Mouse (Mus musculus) MEL (cell line): Measurements from ENCODE around the gene Lamp1. TPM values are rescaled to one million over a fixed set of nuclear protein-coding genes. Genes with fewer than 3 reads are reported as not detected.

Experiments
- DNase-seq: peaks from one replicate; pipeline ENCODE4 v3.0.0; 2011; ENCODE audit warnings: low read depth, low spot score
- H3K27ac ChIP-seq: 2 replicates; pipeline ENCODE4 v1.5.1; 2012; ENCODE audit warnings: low read depth, mild to moderate bottlenecking, control low read depth, low read length, moderate library complexity; ENCODE audit not compliant: control insufficient read depth
- H3K27me3 ChIP-seq, 2 experiments: fragments of 150-350 bp in 1 of 2; sonication (generic) in 1 of 2; 2 replicates each; pipeline ENCODE4 v1.6.1; 2012; ENCODE audit warnings: low read length in 2 of 2, mild to moderate bottlenecking in 2 of 2, improper control_type of control experiment in 1 of 2, moderate library complexity in 1 of 2; ENCODE audit not compliant: insufficient read depth in 2 of 2, control insufficient read depth in 1 of 2
- H3K36me3 ChIP-seq, 2 experiments: 2 replicates each; pipeline ENCODE4 v1.6.1; 2012 to 2014; ENCODE audit warnings: low read length in 2 of 2, improper control_type of control experiment in 1 of 2, inconsistent platforms in 1 of 2, mild to moderate bottlenecking in 1 of 2; ENCODE audit not compliant: insufficient read depth in 2 of 2, control insufficient read depth in 1 of 2
- H3K4me1 ChIP-seq, 2 experiments: fragments of 150-350 bp in 1 of 2; sonication (generic) in 1 of 2; 2 replicates each; pipeline ENCODE4 v1.6.1; 2012; ENCODE audit warnings: low read length in 2 of 2, improper control_type of control experiment in 1 of 2, mild to moderate bottlenecking in 1 of 2; ENCODE audit not compliant: insufficient read depth in 2 of 2, control insufficient read depth in 1 of 2
- H3K4me3 ChIP-seq, 2 experiments: fragments of 150-350 bp in 1 of 2; sonication (generic) in 1 of 2; 2 replicates each; pipeline ENCODE4 v1.5.1; 2012; ENCODE audit warnings: low read depth in 2 of 2, low read length in 2 of 2, mild to moderate bottlenecking in 2 of 2, moderate library complexity in 2 of 2, control low read depth in 1 of 2, improper control_type of control experiment in 1 of 2; ENCODE audit not compliant: control insufficient read depth in 1 of 2, insufficient read depth in 1 of 2
- H3K79me2 ChIP-seq: 2 replicates; pipeline ENCODE4 v1.6.1; 2012; ENCODE audit warnings: mild to moderate bottlenecking, low read length, moderate library complexity; ENCODE audit not compliant: control insufficient read depth, poor library complexity, insufficient read depth
- H3K9ac ChIP-seq: 2 replicates; pipeline ENCODE4 v1.6.1; 2012; ENCODE audit warnings: low read depth, mild to moderate bottlenecking, control low read depth, low read length, moderate library complexity; ENCODE audit not compliant: control insufficient read depth, poor library complexity, severe bottlenecking
- H3K9me3 ChIP-seq: fragments of 150-350 bp; sonication (generic); replicated peaks from 2 replicates; pipeline ENCODE4 v1.6.1; 2012; ENCODE audit warnings: mild to moderate bottlenecking, low read length, improper control_type of control experiment, moderate library complexity; ENCODE audit not compliant: insufficient read depth
- BHLHE40 ChIP-seq: IDR thresholded peaks from 2 replicates; pipeline ENCODE4 v1.6.1; 2012; ENCODE audit warnings: low read depth, mild to moderate bottlenecking, inconsistent platforms, low read length, improper control_type of control experiment, borderline replicate concordance
- CHD1 ChIP-seq: IDR thresholded peaks from 2 replicates; pipeline ENCODE4 v1.6.1; 2012; ENCODE audit warnings: low read depth, mild to moderate bottlenecking, inconsistent platforms, low read length, improper control_type of control experiment
- CTCF ChIP-seq, 3 experiments: IDR thresholded peaks in 2 of 3; conservative IDR thresholded peaks in 1 of 3; 2 replicates each; pipeline ENCODE4 v1.5.1; 2011 to 2012; ENCODE audit warnings: low read length in 3 of 3, low read depth in 2 of 3, mild to moderate bottlenecking in 2 of 3, improper control_type of control experiment in 1 of 3, inconsistent platforms in 1 of 3, mixed read lengths in 1 of 3, moderate library complexity in 1 of 3; ENCODE audit not compliant: control insufficient read depth in 1 of 3, insufficient read depth in 1 of 3, poor library complexity in 1 of 3, severe bottlenecking in 1 of 3
- E2F4 ChIP-seq: IDR thresholded peaks from 2 replicates; pipeline ENCODE4 v1.6.1; 2011; ENCODE audit warnings: low read depth, low read length, improper control_type of control experiment, borderline replicate concordance
- GATA1 ChIP-seq: IDR thresholded peaks from 2 replicates; pipeline ENCODE4 v1.6.1; 2011; ENCODE audit warnings: low read depth, low read length, improper control_type of control experiment
- HCFC1 ChIP-seq: IDR thresholded peaks from 2 replicates; pipeline ENCODE4 v1.6.1; 2012; ENCODE audit warnings: low read depth, mild to moderate bottlenecking, inconsistent platforms, low read length, improper control_type of control experiment, moderate library complexity
- JUND ChIP-seq: IDR thresholded peaks from 2 replicates; pipeline ENCODE4 v1.6.1; 2011; ENCODE audit warnings: low read depth, mild to moderate bottlenecking, improper control_type of control experiment, low read length
- MXI1 ChIP-seq: IDR thresholded peaks from 2 replicates; pipeline ENCODE4 v1.6.1; 2011; ENCODE audit warnings: mild to moderate bottlenecking, low read depth, low read length, improper control_type of control experiment
- MYB ChIP-seq: IDR thresholded peaks from 2 replicates; pipeline ENCODE4 v1.6.1; 2011; ENCODE audit warnings: mild to moderate bottlenecking, low read depth, low read length, improper control_type of control experiment
- MYC ChIP-seq: IDR thresholded peaks from 2 replicates; pipeline ENCODE4 v1.6.1; 2011; ENCODE audit warnings: low read depth, mild to moderate bottlenecking, low read length, improper control_type of control experiment, moderate library complexity
- NELFE ChIP-seq: IDR thresholded peaks from 2 replicates; pipeline ENCODE4 v1.6.1; 2011; ENCODE audit warnings: low read depth, low read length, improper control_type of control experiment
- POLR2A ChIP-seq, 2 experiments: IDR thresholded peaks; 2 replicates each; pipeline ENCODE4 v1.6.1; 2011 to 2012; ENCODE audit warnings: low read length in 2 of 2, mild to moderate bottlenecking in 2 of 2, control low read depth in 1 of 2, improper control_type of control experiment in 1 of 2, low read depth in 1 of 2, moderate library complexity in 1 of 2; ENCODE audit not compliant: control insufficient read depth in 1 of 2, insufficient read depth in 1 of 2, poor library complexity in 1 of 2
- RCOR1 ChIP-seq: IDR thresholded peaks from 2 replicates; pipeline ENCODE4 v1.6.1; 2012; ENCODE audit warnings: low read depth, mild to moderate bottlenecking, inconsistent platforms, low read length, improper control_type of control experiment
- SIN3A ChIP-seq: IDR thresholded peaks from 2 replicates; pipeline ENCODE4 v1.6.1; 2012; ENCODE audit warnings: low read length, improper control_type of control experiment, inconsistent platforms
- SMC3 ChIP-seq: IDR thresholded peaks from 2 replicates; pipeline ENCODE4 v1.6.1; 2011; ENCODE audit warnings: low read depth, low read length, improper control_type of control experiment
- USF1 ChIP-seq: IDR thresholded peaks from 2 replicates; pipeline ENCODE4 v1.6.1; 2014; ENCODE audit warnings: low read depth, mild to moderate bottlenecking, inconsistent platforms, low read length, improper control_type of control experiment, moderate library complexity
- USF2 ChIP-seq, 2 experiments: IDR thresholded peaks; 2 replicates each; pipeline ENCODE4 v1.6.1; 2011 to 2012; ENCODE audit warnings: improper control_type of control experiment in 2 of 2, low read length in 2 of 2, borderline replicate concordance in 1 of 2, inconsistent platforms in 1 of 2, low read depth in 1 of 2, mild to moderate bottlenecking in 1 of 2; ENCODE audit not compliant: insufficient read depth in 1 of 2
- ZC3H11A ChIP-seq: IDR thresholded peaks from 2 replicates; pipeline ENCODE4 v1.6.1; 2012; ENCODE audit warnings: low read depth, mild to moderate bottlenecking, inconsistent platforms, low read length, improper control_type of control experiment
- ZMIZ1 ChIP-seq: IDR thresholded peaks from 2 replicates; pipeline ENCODE4 v1.6.1; 2012; ENCODE audit warnings: low read depth, mild to moderate bottlenecking, inconsistent platforms, low read length, improper control_type of control experiment, moderate library complexity
- polyA plus RNA-seq, 2 experiments: library from polyadenylated mRNA; stranded (reverse) in 1 of 2; unstranded in 1 of 2; fragments of >175 nt in 1 of 2; fragments of >200 nt in 1 of 2; gene quantifications; 2 replicates each; pipeline versions ENCODE4 v1.2.1 to v1.2.4; 2012; ENCODE audit warnings: low replicate concordance in 2 of 2, low read depth in 1 of 2; ENCODE audit not compliant: insufficient read length in 2 of 2, insufficient read depth in 1 of 2, missing spikeins in 1 of 2
- total RNA-seq: library from RNA; depleted of rRNA; stranded (reverse); fragments of 300-350 nt; gene quantifications from 2 replicates; pipeline ENCODE4 v1.2.3, GENCODE M21; 2012

Gene Lamp1
- total and polyA plus RNA-seq, 3 experiments: 109 to 233 (median 191) TPM

- Histone ChIP-seq H3K27me3 (no peaks in the 10 kb centered on the region), H3K4me1 (no peaks in the 10 kb centered on the region), H3K36me3 (peaks cover 0 to 2% of the 10 kb centered on the region in 2 experiments; a peak in 2 of 4 replicates), H3K9ac (no peak overlapping the region), H3K27ac (no peak overlapping the region), H3K4me3 (no peak overlapping the region), H3K9me3 (no peaks in the 10 kb centered on the region), H3K79me2 (no peaks in the 10 kb centered on the region)
- no peak for DNase-seq
- TF ChIP-seq SIN3A (no peak), RCOR1 (no peak), USF1 (no peak), MYC (no peak), MXI1 (no peak), BHLHE40 (no peak), NELFE (no peak), ZC3H11A (no peak), JUND (no peak), E2F4 (no peak), USF2 (IDR thresholded peaks at IDR 0.05; ENCODE audit: borderline replicate concordance in 1 of 2, insufficient read depth in 1 of 2, low read depth in 1 of 2, low read length in 2 of 2) (no peak), MYB (no peak), ZMIZ1 (no peak), POLR2A (IDR thresholded peaks at IDR 0.05; ENCODE audit: control insufficient read depth in 1 of 2, insufficient read depth in 1 of 2, low read depth in 1 of 2, low read length in 2 of 2, poor library complexity in 1 of 2) (no peak), HCFC1 (no peak), CTCF (IDR thresholded peaks at IDR 0.05 in 2 of 3, conservative IDR thresholded peaks at IDR 0.05 in 1 of 3; ENCODE audit: control insufficient read depth in 1 of 3, insufficient read depth in 1 of 3, low read depth in 2 of 3, low read length in 3 of 3, poor library complexity in 1 of 3, severe bottlenecking in 1 of 3) (no peak)
Observed at GRCm38 (mm10) chr8:13149866-13150265, 9.1 kb upstream of the Lamp1 start.

DNA sequence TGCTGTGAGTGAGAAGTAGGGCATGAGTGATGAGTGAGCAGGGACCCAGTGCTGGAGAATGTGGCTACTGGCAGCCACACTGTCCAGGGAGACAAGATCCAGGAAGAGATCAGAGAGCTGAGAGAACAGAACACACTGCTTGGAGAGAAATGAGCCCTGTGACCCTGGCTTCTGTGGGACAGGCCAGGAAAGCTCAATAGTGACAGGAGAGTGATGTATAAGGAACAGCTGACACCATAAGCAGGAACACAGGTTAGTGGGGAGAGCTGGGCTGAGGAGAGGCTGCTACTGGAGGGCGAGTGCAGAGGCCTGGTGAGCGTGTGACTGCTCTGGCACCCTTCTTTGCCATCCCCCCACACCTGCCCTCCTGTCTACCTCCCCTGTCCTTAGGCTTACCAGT lies 8.0 kb upstream of the Lamp1 start:
- TF ChIP-seq CTCF (IDR thresholded peaks at IDR 0.05 in 2 of 3, conservative IDR thresholded peaks at IDR 0.05 in 1 of 3; ENCODE audit: control insufficient read depth in 1 of 3, insufficient read depth in 1 of 3, low read depth in 2 of 3, low read length in 3 of 3, poor library complexity in 1 of 3, severe bottlenecking in 1 of 3) (no peak), ZMIZ1 (no peak), SMC3 (no peak), RCOR1 (no peak), CHD1 (no peak), ZC3H11A (no peak), GATA1 (no peak)
- Histone ChIP-seq H3K79me2 (no peaks in the 10 kb centered on the region), H3K4me1 (no peaks in the 10 kb centered on the region), H3K9ac (no peak overlapping the region), H3K4me3 (no peak overlapping the region), H3K36me3 (peaks cover 0 to 2% of the 10 kb centered on the region in 2 experiments; a peak in 2 of 4 replicates), H3K9me3 (no peaks in the 10 kb centered on the region), H3K27me3 (no peaks in the 10 kb centered on the region), H3K27ac (no peak overlapping the region)
- no peak for DNase-seq
